Mouse (Mus musculus) 416B (cell line): ENCODE results near the gene Vmn1r78.
"Not testable (repeated sequence)": the region's sequence is repeated elsewhere in the genome, so short reads cannot be mapped to it uniquely, and the experiment has no call there.

Experiments used
- DNase-seq: peaks from one replicate; pipeline ENCODE4 v3.0.0; 2011; ENCODE audit warnings: low read depth

The Vmn1r78 gene

GRCm38 (mm10) chr7:12149957-12150356 lies at the start of gene Vmn1r78:
Gene Vmn1r78 (plus strand): TSS chr7:12150257.
- DNase-seq = no peak

- not testable (repeated sequence) for DNase-seq
Observed at GRCm38 (mm10) chr7:12156463-12156862, 6.4 kb downstream of the Vmn1r78 start.

GRCm38 (mm10) chr7:12170979-12171378 lies 20.9 kb downstream of the Vmn1r78 start, which contains the start of gene Vmn1r79:
Gene Vmn1r79 (plus strand): TSS chr7:12171279.
- not testable (repeated sequence) for DNase-seq

- DNase-seq = not testable (repeated sequence)
Observed at GRCm38 (mm10) chr7:12172926-12173325, 22.9 kb downstream of the Vmn1r78 start.

- no peak for DNase-seq
Observed at GRCm38 (mm10) chr7:12188986-12189385, 38.9 kb downstream of the Vmn1r78 start, which contains the start of gene Vmn1r80. Gene Vmn1r80 (plus strand): TSS chr7:12189286.

GRCm38 (mm10) chr7:12204141-12204540 lies 54.1 kb downstream of the Vmn1r78 start:
- DNase-seq = no peak
